Mouse (Mus musculus) layer of hippocampus, adult 2 months (tissue): ENCODE results near the gene Rps5. TPM values are rescaled to one million over a fixed set of nuclear protein-coding genes. Genes with fewer than 3 reads are reported as not detected.

ENCODE experiments used
- DNase-seq, 2 experiments: peaks; one replicate each; pipeline ENCODE4 v3.0.0; 2022; ENCODE audit warnings: low spot score in 2 of 2
- H3K27ac ChIP-seq: fragments of 200-600 bp; 2 replicates; pipeline ENCODE4 v1.8.1; 2022
- H3K4me3 ChIP-seq: fragments of 200-600 bp; 2 replicates; pipeline ENCODE4 v1.8.1; 2022; ENCODE audit warnings: mild to moderate bottlenecking
- CTCF ChIP-seq: fragments of 200-600 bp; conservative IDR thresholded peaks from 2 replicates; pipeline ENCODE4 v1.8.1; 2022; ENCODE audit warnings: antibody characterized with exemption, mild to moderate bottlenecking, moderate library complexity
- total RNA-seq, 2 experiments: library from RNA; stranded (reverse); gene quantifications; 2 replicates each; pipeline ENCODE4 v1.2.3; 2021

Rps5 gene
- total RNA-seq, 2 experiments from 2014 or later, result 401 to 427 TPM

DNA sequence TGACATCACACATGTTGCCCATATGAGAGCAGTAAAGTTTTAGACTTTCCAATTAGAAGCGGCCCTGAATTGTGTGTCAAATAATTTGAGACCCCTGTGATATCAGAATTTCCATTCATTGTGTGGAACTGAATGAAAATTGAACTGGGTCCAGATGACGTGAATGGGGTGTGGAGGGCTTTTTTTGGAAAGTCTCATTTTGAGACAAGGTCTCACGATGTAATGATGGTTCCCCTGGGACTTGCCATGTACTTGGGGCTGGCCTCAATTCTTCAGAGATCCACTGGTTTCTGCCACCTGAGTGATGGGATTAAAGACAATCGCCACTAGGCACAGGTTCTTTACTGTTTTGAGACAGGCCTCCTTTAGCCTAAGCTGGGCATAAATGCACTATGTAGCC lies 18.5 kb downstream of the Rps5 start:
- H3K27ac ChIP-seq, result no peak overlapping the region
- no peak for TF ChIP-seq CTCF
- H3K4me3 ChIP-seq, result no peak overlapping the region
- no peak for DNase-seq

DNA sequence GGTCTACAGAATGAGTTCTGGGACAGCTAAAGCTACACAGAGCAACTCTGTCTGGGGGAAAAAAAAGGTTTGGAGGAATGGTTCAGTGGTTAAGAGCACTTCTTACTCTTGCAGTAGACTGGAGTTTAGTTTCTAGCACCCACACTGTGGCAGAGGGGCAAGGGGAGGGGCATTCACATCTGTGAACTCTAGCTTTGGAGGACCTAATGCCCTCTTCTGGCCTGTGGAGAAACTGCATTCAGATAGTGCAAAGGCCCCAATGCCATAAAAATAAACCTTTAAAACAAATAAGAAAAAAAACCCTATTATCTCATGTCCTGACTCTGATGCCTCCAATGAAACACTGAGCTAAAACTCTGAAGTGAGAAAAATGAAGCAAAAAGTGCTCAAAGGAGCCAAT lies 21.4 kb downstream of the Rps5 start:
- no peak overlapping the region for H3K4me3 ChIP-seq
- no peak for DNase-seq
- no peak overlapping the region for H3K27ac ChIP-seq
- TF ChIP-seq CTCF, result peak; percentile 63

DNA sequence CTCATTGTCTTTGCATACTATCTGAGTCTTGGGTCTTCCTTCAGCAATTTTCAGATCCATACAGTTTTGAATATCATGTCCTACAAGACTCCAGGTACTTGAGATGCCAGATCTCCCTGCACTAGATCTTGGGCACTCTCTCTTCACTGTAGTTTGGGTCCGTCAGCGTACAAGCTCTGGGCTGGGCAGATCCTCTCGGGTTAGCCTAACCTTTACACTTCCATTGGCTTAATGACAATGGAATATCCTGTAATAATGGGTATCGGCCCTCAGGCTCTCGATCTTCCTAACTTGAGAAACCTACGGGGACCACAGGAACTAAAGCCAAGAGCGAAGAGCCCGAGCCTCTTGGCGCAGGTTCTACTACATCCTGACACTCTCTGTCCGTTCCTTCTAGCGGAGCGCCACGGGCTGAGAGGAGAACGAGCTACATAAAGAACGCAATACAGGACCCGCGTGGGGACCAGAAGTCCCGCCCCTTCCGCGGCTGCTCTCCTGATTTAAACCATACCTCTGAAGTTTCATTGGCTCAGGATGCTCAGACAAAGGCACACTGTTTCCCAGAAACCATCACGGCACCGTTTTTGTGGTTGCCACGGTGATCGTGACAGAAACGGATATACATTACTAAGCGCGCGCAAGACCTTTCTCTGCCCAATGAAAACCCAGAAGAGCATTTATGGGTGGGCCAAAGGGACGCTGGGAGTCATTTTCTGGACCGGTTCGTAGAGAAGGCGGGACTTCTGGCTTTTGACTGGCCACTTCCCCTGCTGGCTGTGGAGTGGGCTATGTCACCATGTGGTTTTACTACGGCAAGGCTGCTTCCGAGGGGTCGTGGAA lies 27.2 kb downstream of the Rps5 start:
- Histone ChIP-seq H3K27ac (peak overlapping the region; percentile 90), H3K4me3 (peak overlapping the region; percentile 75)
- peak; percentile 94 to 98 for DNase-seq
- peak; percentile 21; the same call in 1 of the 2 replicates for TF ChIP-seq CTCF

DNA sequence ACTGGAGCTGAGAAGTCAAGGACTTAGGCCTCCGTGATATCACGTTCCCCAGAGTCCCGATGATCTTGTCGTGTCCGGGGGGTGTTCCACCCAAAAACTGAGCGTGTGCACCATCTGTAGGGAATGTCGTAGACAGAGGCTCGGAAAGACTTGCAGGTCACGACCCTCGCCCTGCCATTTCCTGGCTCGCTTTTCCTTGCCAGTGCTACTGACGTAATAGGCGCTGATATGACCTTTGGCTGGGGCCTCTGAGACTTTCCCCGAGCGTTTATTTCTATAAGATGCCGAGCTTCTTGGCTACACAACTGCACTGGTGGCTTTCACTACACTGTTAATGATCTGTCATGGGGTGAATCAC lies 27.8 kb downstream of the Rps5 start:
- peak overlapping the region; percentile 75 for H3K4me3 ChIP-seq
- H3K27ac ChIP-seq, result peak overlapping the region; percentile 90
- TF ChIP-seq CTCF, result no peak

DNA sequence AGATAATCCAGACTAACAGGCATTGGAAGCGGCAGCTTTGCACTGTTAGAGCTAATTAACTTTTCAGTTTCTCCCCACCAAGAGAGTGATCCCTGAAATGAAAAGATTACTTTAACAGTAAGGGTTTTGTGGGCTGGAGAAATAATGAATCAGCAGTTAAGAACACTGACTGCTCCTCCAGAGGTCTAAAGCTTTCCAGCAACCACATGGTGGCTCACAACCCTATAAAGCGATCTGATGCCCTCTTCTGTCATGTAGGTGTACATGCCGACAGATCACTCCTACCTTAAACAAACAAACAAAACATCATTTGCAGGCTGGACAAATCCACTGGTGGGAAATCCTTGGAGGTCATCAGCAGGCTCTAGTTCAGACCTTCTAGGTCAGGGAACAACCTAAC lies 32.8 kb downstream of the Rps5 start:
- TF ChIP-seq CTCF, result peak; percentile 58
- H3K4me3 ChIP-seq, result no peak overlapping the region
- DNase-seq, result no peak
- H3K27ac ChIP-seq, result no peak overlapping the region

More for the DNA sequence above, 27.8 kb downstream of the Rps5 start:
- no peak for DNase-seq

DNA sequence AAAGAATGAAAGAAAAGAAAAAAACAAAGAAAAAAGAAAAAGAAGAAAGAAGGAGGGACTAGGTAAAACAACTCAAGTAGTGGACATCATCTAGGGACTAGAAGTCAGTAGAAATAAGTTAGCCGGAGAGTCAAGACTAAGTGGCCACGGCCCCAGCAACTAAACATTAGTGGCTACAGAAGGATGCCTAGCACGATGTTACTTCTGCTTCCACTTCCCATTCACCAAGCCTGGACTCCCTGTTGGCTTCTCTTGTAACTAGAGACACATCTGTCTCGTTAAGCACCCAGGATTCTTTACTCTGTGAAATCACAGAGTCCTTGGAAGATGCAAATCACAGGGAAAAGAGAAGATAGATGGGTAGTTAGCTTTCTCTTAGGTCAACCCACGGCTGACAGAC lies 35.4 kb downstream of the Rps5 start:
- no peak overlapping the region for H3K4me3 ChIP-seq
- DNase-seq, result no peak
- no peak overlapping the region for H3K27ac ChIP-seq
- TF ChIP-seq CTCF, result no peak

DNA sequence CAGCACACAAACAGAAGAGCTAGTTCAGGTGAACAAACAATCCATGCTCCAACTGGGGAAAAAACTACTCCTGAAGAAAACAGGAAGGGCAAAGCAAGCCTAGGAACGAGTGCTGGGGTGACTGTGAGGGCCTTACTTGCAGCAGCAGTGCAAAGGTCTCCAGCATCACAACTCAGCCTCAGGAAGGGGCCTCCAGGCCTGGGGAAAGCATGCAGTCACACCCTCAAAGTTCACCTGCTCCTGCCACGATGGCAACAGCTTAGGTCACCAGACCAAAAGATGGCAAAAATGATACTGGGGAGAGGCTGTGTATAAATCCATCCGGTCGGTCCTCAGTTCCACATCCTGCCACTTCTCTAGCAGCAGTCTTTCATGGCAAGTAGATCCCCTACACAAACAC lies 36.9 kb downstream of the Rps5 start:
- Histone ChIP-seq H3K4me3 (no peak overlapping the region), H3K27ac (no peak overlapping the region)
- no peak for TF ChIP-seq CTCF
- no peak for DNase-seq

DNA sequence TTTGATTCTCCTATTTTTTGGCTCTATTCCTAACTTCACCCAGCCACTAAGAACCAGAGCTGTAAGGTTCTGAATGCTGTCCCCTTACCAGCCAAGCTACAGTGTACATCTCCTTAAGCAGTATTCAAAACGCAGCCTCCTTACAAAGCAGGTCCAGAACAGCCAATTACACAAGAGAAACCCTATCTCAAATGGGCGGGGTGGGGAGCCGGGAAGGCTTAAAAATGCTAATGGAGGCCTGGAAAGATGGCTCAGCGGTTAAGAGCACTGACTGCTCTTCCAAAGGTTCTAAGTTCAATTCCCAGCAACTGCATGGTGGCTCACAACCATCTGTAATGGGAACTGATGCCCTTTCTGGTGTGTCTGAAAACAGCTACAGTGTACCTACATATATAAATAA lies 37.6 kb downstream of the Rps5 start:
- TF ChIP-seq CTCF, result no peak
- DNase-seq, result no peak
- Histone ChIP-seq H3K27ac (no peak overlapping the region), H3K4me3 (no peak overlapping the region)

DNA sequence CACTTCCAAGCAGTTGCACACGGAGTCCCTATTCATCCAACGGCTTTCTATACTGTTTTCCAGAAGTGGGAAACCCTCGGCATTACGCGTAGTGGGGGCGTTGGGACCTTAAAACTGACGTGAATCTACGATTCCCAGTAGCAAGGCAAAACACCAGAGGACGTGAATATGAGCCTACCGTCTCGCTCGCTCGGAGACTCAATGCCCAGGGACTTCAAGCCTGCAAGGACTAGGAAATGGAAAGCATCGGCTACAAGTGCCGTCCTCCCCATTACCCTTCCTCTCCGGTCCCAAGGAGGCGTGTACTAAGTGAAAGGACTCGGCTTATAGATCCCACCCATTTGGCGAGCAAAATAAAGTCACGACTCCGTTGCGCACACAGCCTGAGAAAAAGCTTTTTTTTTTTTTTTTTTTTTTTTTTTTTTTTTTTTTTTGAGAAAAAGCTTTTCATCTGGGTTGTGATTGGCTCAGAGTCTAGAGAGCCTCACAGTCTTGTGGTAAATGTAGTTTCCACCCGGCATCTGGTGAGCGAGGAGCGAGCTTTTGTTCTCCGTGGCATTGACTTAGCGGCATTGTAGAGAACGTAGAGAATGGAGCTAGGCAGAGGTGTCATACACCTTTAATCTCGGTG lies 39.5 kb downstream of the Rps5 start:
- H3K27ac ChIP-seq, result peak overlapping the region; percentile 86
- peak overlapping the region; percentile 62 for H3K4me3 ChIP-seq
- no peak for TF ChIP-seq CTCF
- peak in 1 of 2 experiments; percentile 44 for DNase-seq

DNA sequence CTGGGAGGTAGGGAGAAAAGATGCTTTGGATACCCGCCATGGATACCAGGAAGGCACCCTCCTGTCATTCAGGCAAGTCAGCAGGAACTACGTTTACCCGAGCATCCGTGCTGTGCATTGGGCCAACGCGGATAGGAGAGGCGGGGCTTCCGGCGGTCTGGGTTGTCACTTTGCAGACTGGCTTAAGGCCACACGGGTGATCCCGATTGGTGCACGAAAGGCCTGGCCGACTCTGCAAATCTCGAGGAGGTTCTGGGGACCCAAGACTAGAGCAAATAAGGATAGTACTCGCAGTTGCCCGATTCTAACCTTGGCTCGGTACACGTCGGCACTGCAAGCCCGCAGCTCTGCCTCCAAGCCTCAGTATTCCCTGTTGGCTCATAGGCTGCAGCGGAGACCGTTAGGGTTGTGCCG lies 43.6 kb downstream of the Rps5 start, which contains the start of gene Zfp324:
TSS of gene Zfp324 (plus strand) at position 161 of the 414 bp plus-strand sequence.
- TF ChIP-seq CTCF, result no peak
- H3K4me3 ChIP-seq, result peak within 1 kb of the TSS; percentile 99
- DNase-seq, result peak; percentile 93 to 95
- peak within 1 kb of the TSS; percentile 92 for H3K27ac ChIP-seq

DNA sequence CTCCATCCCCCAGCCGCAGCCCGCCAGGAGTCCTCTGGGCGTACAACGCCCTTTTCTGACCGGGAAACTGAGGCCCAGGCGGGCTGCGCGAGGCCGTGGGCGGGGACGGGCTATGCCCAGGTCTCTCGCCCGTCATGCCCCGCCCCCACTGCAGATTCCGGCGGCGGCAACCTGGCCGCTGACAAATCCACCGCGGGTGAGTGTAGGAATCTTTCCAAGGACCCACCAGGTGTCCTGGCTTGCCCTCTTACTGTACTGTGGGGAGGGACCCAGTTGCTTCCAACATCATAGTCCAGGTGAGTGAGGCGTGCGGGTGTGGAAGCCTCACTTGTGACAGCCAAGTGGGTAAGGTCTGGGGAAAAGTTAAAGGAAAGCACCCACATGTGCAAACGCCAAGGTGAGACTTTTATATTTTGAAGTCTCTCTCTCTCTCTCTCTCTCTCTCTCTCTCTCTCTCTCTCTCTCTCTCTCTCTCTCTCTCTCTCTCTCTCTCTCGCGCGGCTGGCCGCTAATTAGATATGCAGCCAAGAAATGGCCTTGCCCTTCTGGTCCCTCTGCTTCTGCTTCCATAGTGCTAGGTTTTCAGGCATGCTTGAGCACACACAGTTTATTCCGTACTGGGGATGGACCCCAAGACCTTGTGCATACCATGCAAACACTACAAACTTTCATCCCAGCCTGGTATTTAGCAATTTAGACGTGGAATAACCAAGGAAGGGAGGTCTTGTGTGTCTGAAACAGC lies 44.2 kb downstream of the Rps5 start:
- H3K4me3 ChIP-seq, result peak overlapping the region; percentile 99
- no peak for TF ChIP-seq CTCF
- DNase-seq, result peak in 1 of 2 experiments; percentile 39
- H3K27ac ChIP-seq, result peak overlapping the region; percentile 92

DNA sequence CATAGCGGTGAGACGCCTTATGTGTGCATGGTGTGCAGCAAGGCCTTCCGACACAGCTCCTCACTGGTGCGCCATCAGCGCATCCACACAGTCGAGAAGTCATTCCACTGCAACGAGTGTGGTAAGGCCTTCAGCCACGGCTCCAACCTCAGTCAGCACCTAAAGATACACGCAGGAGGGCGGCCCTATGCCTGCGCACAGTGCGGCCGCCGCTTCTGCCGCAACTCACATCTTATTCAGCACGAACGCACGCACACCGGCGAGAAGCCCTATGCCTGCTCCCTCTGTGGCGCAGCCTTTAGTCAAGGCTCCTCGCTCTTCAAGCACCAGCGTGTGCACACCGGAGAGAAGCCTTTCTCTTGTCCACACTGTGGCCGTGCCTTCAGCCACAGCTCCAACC lies 48.8 kb downstream of the Rps5 start:
- no peak for TF ChIP-seq CTCF
- no peak overlapping the region for H3K27ac ChIP-seq
- H3K4me3 ChIP-seq, result no peak overlapping the region
- DNase-seq, result no peak

Other genes with a start within 250 kb of the Rps5 start
- gene Vmn2r55, start 237.3 kb upstream of the Rps5 start, total RNA-seq, result not detected
- under 1 TPM in 1 of 2 experiments, not detected in 1; 0.15 TPM for gene Vmn2r56, start 187.3 kb upstream of the Rps5 start, total RNA-seq
- 10 to 100 TPM; 24.8 to 25.0 TPM for gene Zscan18, start 118.7 kb upstream of the Rps5 start, total RNA-seq
- 10 to 100 TPM; 23.2 to 23.6 TPM for gene Zfp329, start 103.4 kb upstream of the Rps5 start, total RNA-seq
- gene Zfp110, start 87.5 kb upstream of the Rps5 start, total RNA-seq, result 10 to 100 TPM; 14.5 to 15.8 TPM
- 1 to 10 TPM; 6.7 to 6.8 TPM for gene Zfp128, start 41.1 kb upstream of the Rps5 start, total RNA-seq
- gene Zscan22, start 24.5 kb upstream of the Rps5 start, total RNA-seq, result 10 to 100 TPM; 13.9 to 17.7 TPM
- gene Rnf225, start 5.1 kb downstream of the Rps5 start, total RNA-seq, result 1 to 10 TPM in 1 of 2 experiments, under 1 TPM in 1; 0.64 to 1.2 TPM
- gene Zfp324, start 43.5 kb downstream of the Rps5 start, total RNA-seq, result 10 to 100 TPM; 11.0 to 11.4 TPM
- 10 to 100 TPM in 1 of 2 experiments, 1 to 10 TPM in 1; 8.7 to 11.5 TPM for gene Zfp446, start 55.6 kb downstream of the Rps5 start, total RNA-seq
- gene Slc27a5, start 75.9 kb downstream of the Rps5 start, total RNA-seq, result under 1 TPM; 0.15 to 0.22 TPM
- 100 to 1,000 TPM; 238 to 253 TPM for gene Trim28, start 76.8 kb downstream of the Rps5 start, total RNA-seq
- gene Zbtb45, start 87.7 kb downstream of the Rps5 start, total RNA-seq, result 10 to 100 TPM; 32.9 to 34.8 TPM
- 100 to 1,000 TPM; 133 to 141 TPM for gene Chmp2a, start 112.5 kb downstream of the Rps5 start, total RNA-seq
- 100 to 1,000 TPM; 190 to 199 TPM for gene Ube2m, start 116.0 kb downstream of the Rps5 start, total RNA-seq
- gene Mzf1, start 132.5 kb downstream of the Rps5 start, total RNA-seq, result 10 to 100 TPM; 15.7 to 17.8 TPM
- not detected for gene Vmn1r85, start 172.9 kb downstream of the Rps5 start, total RNA-seq
- not detected for gene Vmn1r86, start 197.6 kb downstream of the Rps5 start, total RNA-seq
- not detected for gene Vmn1r87, start 217.9 kb downstream of the Rps5 start, total RNA-seq
- gene Vmn1r88, start 237.3 kb downstream of the Rps5 start, total RNA-seq, result under 1 TPM; 0.15 to 0.17 TPM